Mouse (Mus musculus) forebrain, embryonic 14.5 days (tissue): ENCODE data around the gene Gfod2. TPM values are rescaled to one million over a fixed set of nuclear protein-coding genes. Genes with fewer than 3 reads are reported as not detected.

Source experiments
- ATAC-seq: fragments of 200-750 bp; cut with Nextera tagmentation; 2 replicates; pipeline ENCODE4 v1.8.0; 2017; ENCODE audit warnings: mild to moderate bottlenecking, moderate library complexity
- DNase-seq: peaks from one replicate; pipeline ENCODE4 v3.0.0-alpha.2; 2015; ENCODE audit warnings: low spot score
- H3K27ac ChIP-seq: fragments of 300-500 bp; sonication (generic); 2 replicates; pipeline ENCODE4 v1.5.1; 2014; ENCODE audit warnings: low read depth, mild to moderate bottlenecking, control low read depth, low read length, moderate library complexity
- H3K27me3 ChIP-seq: fragments of 300-500 bp; sonication (generic); replicated peaks from 2 replicates; pipeline ENCODE4 v1.6.1; 2014; ENCODE audit warnings: low read length, control low read depth, mixed read lengths; ENCODE audit not compliant: control insufficient read depth, insufficient read depth
- H3K36me3 ChIP-seq: fragments of 300-500 bp; sonication (generic); 2 replicates; pipeline ENCODE4 v1.6.1; 2014; ENCODE audit warnings: low read length, control low read depth; ENCODE audit not compliant: control insufficient read depth, insufficient read depth
- H3K4me1 ChIP-seq: fragments of 300-500 bp; sonication (generic); 2 replicates; pipeline ENCODE4 v1.6.1; 2014; ENCODE audit warnings: antibody characterized with exemption, low read length, control low read depth; ENCODE audit not compliant: control insufficient read depth, insufficient read depth
- H3K4me2 ChIP-seq: fragments of 300-500 bp; sonication (generic); 2 replicates; pipeline ENCODE4 v1.6.1; 2014; ENCODE audit warnings: mild to moderate bottlenecking, control low read depth, low read length
- H3K4me3 ChIP-seq: fragments of 300-500 bp; sonication (generic); 2 replicates; pipeline ENCODE4 v1.5.1; 2014; ENCODE audit warnings: low read depth, low read length, control low read depth
- H3K9ac ChIP-seq: fragments of 300-500 bp; sonication (generic); 2 replicates; pipeline ENCODE4 v1.6.1; 2014; ENCODE audit warnings: mild to moderate bottlenecking, low read length, control low read depth, moderate library complexity
- H3K9me3 ChIP-seq: fragments of 300-500 bp; sonication (generic); replicated peaks from 2 replicates; pipeline ENCODE4 v1.6.1; 2016; ENCODE audit warnings: low read length, control low read depth, mixed read lengths; ENCODE audit not compliant: control insufficient read depth
- WGBS: fragments of 180-500 bp; shearing (Covaris S2); extraction: QIAGEN DNeasy Blood & Tissue Kit; methylation state at CpG from one replicate; pipeline ENCODE4 v1.1.7; 2014; 5-methylcytosine and 5-hydroxymethylcytosine counted together
- polyA plus RNA-seq: library from polyadenylated mRNA; unstranded; fragments of >200 nt; fragmentation: Nextera tagmentation; extraction: Ambion mirVana; gene quantifications from 2 replicates; pipeline ENCODE4 v1.2.1, GENCODE M21; 2014

Gfod2 gene
- polyA plus RNA-seq, 1 experiment from 2014 or later, result 62.9 TPM

DNA sequence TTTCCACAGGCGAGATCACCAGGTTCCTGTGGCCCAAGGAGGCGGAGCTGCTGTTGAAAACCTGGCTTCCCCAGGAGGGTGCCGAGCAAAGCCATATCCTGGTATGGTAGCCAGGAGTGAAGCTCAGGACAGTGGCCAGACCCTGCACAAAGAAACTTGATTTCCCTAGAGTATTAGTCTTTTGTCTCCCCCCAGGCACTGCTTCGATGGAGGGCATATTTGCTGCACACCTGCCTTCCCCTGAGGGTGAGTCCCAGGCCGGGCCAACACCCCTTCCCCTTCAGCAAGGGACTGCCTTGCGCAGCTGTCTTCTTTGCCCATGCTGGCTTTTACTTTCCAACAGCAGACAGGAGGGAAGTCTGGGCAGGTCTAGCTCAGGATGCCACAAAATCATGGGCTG, 71.9 kb downstream of the Gfod2 start:
- Histone ChIP-seq H3K27me3 (no peaks in the 10 kb centered on the region), H3K4me3 (no peak overlapping the region), H3K4me1 (no peaks in the 10 kb centered on the region), H3K4me2 (no peak overlapping the region), H3K9ac (no peak overlapping the region), H3K36me3 (peaks cover 33% of the 10 kb centered on the region), H3K27ac (no peak overlapping the region), H3K9me3 (no peaks in the 10 kb centered on the region)
- DNase-seq (no peak), ATAC-seq (no peak)
- 69% methylated on average over 6 of the region's 6 CpGs for WGBS

DNA sequence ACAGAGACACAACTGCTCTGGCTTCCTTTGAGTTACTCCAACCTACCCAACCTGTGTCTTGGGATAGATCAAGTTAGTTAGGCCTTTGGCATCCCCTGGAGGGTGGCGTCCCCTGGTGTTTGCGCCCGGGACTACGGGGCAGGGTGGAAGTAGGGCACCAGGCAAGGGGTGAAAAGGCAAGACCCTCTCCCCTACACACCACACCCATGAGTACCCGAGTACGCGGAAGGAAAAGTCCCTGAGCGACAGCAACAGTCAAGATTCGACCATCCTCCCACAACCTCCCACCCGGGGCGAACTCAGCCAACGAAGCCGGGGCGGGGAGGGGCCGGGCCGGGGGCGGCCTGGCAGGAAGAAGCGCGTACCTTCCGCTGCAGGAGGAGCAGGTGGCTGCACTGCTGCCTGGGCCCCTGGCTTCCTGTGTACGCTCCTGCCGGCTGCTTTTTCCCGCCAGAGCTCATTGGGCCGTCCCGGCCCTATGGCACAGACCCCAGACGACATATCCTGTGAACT, 72.6 kb downstream of the Gfod2 start, which contains the start of gene Carmil2:
Gene Carmil2 (plus strand): TSS at position 479 of the 513 bp plus-strand sequence.
- H3K9me3 ChIP-seq, result no peaks in the 10 kb centered on the region
- H3K27ac ChIP-seq, result no peak within 1 kb of the TSS
- H3K36me3 ChIP-seq, result peaks cover 40% of the 10 kb centered on the region
- 17% methylated on average over 26 of the region's 26 CpGs for WGBS
- ATAC-seq (peak; percentile 29; the same call in 1 of the 2 replicates), DNase-seq (no peak)
- no peak within 1 kb of the TSS for H3K4me3 ChIP-seq
- no peak within 1 kb of the TSS for H3K9ac ChIP-seq
- no peak within 1 kb of the TSS for H3K4me2 ChIP-seq
- H3K4me1 ChIP-seq, result no peaks in the 10 kb centered on the region
- H3K27me3 ChIP-seq, result no peaks in the 10 kb centered on the region

DNA sequence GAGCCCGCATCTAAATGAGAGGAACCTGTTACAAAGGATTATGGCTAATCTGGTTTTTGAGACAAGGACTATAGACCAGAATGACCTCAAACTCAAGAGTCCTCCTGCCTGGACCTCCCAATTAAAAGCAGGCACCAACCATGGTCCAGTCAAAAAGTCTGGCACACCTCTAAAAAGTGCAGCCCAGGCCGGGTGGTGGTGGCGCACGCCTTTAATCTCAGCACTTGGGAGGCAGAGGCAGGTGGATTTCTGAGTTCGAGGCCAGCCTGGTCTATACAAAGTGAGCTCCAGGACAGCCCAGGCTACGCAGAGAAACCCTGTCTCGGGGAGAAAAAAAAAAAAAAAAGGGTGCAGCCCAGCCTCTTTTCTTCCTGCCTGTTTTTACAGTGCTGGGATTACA, 73.1 kb downstream of the Gfod2 start:
- no peak for ATAC-seq
- H3K27ac ChIP-seq, result no peak overlapping the region
- peaks cover 45% of the 10 kb centered on the region for H3K36me3 ChIP-seq
- 79% methylated on average over 7 of the region's 7 CpGs for WGBS
- no peak overlapping the region for H3K4me3 ChIP-seq
- H3K27me3 ChIP-seq, result no peaks in the 10 kb centered on the region
- H3K9me3 ChIP-seq, result no peaks in the 10 kb centered on the region
- H3K4me1 ChIP-seq, result no peaks in the 10 kb centered on the region
- no peak for DNase-seq
- H3K4me2 ChIP-seq, result no peak overlapping the region
- no peak overlapping the region for H3K9ac ChIP-seq

- Histone ChIP-seq H3K36me3 (peaks cover 92% of the 10 kb centered on the region), H3K4me3 (no peak overlapping the region), H3K27ac (no peak overlapping the region), H3K27me3 (no peaks in the 10 kb centered on the region), H3K9ac (no peak overlapping the region), H3K4me2 (no peak overlapping the region), H3K9me3 (no peaks in the 10 kb centered on the region), H3K4me1 (no peaks in the 10 kb centered on the region)
- DNase-seq (no peak), ATAC-seq (no peak)
- 93% methylated on average over 1 of the region's 1 CpGs for WGBS
Observed at GRCm38 (mm10) chr8:105677891-105678290, 80.6 kb downstream of the Gfod2 start.

Other genes with a start within 250 kb of the Gfod2 start
- gene Hsd11b2, start 239.9 kb downstream of the Gfod2 start, polyA plus RNA-seq, result 1.1 and 1.8 TPM in 2 replicates
- gene Atp6v0d1, start 192.6 kb downstream of the Gfod2 start, polyA plus RNA-seq, result 194 and 211 TPM in 2 replicates
- 14.9 and 21.7 TPM in 2 replicates for gene Ripor1, start 153.4 kb downstream of the Gfod2 start, polyA plus RNA-seq
- gene Ctcf, start 122.1 kb downstream of the Gfod2 start, polyA plus RNA-seq, result 100 and 108 TPM in 2 replicates
- 0.72 and 1.8 TPM in 2 replicates for gene Agrp, start 121.3 kb downstream of the Gfod2 start, polyA plus RNA-seq
- gene Carmil2, start 72.4 kb downstream of the Gfod2 start, polyA plus RNA-seq, result 6.0 and 8.4 TPM in 2 replicates
- gene Acd, start 57.6 kb downstream of the Gfod2 start, polyA plus RNA-seq, result 79.7 and 89.5 TPM in 2 replicates
- gene Pard6a, start 57.5 kb downstream of the Gfod2 start, polyA plus RNA-seq, result 48.1 and 54.6 TPM in 2 replicates
- 0.20 and 0.34 TPM in 2 replicates for gene 4933405L10Rik, start 51.0 kb downstream of the Gfod2 start, polyA plus RNA-seq
- 18.9 and 19.0 TPM in 2 replicates for gene Enkd1, start 50.5 kb downstream of the Gfod2 start, polyA plus RNA-seq
- 8.1 and 10.4 TPM in 2 replicates for gene Ranbp10, start 68.7 kb upstream of the Gfod2 start, polyA plus RNA-seq
- gene Tsnaxip1, start 69.1 kb upstream of the Gfod2 start, polyA plus RNA-seq, result 0.83 TPM in 2 replicates
- gene Cenpt, start 94.6 kb upstream of the Gfod2 start, polyA plus RNA-seq, result 50.7 and 51.8 TPM in 2 replicates
- 51.7 and 60.8 TPM in 2 replicates for gene Thap11, start 96.5 kb upstream of the Gfod2 start, polyA plus RNA-seq
- 224 and 283 TPM in 2 replicates for gene Nutf2, start 101.9 kb upstream of the Gfod2 start, polyA plus RNA-seq
- 27.9 and 39.4 TPM in 2 replicates for gene Edc4, start 122.2 kb upstream of the Gfod2 start, polyA plus RNA-seq
- 0.42 and 0.66 TPM in 2 replicates for gene Nrn1l, start 134.9 kb upstream of the Gfod2 start, polyA plus RNA-seq
- gene Pskh1, start 141.8 kb upstream of the Gfod2 start, polyA plus RNA-seq, result 8.2 and 8.5 TPM in 2 replicates
- gene Ctrl, start 175.2 kb upstream of the Gfod2 start, polyA plus RNA-seq, result 1.9 and 2.5 TPM in 2 replicates
- 48.2 and 57.8 TPM in 2 replicates for gene Psmb10, start 179.8 kb upstream of the Gfod2 start, polyA plus RNA-seq
- gene Lcat, start 184.7 kb upstream of the Gfod2 start, polyA plus RNA-seq, result 0.17 and 0.48 TPM in 2 replicates
- 5.1 and 9.4 TPM in 2 replicates for gene Slc12a4, start 207.4 kb upstream of the Gfod2 start, polyA plus RNA-seq
- gene Dpep3, start 220.8 kb upstream of the Gfod2 start, polyA plus RNA-seq, result not detected in 2 replicates
- gene Dus2, start 232.7 kb upstream of the Gfod2 start, polyA plus RNA-seq, result 18.4 and 20.3 TPM in 2 replicates
- gene Dpep2nb, start 247.3 kb upstream of the Gfod2 start, polyA plus RNA-seq, result not detected in 2 replicates